Mouse (Mus musculus) gastrocnemius, adult 2 months (tissue): ENCODE measurements around the gene Fth1. TPM values are rescaled to one million over a fixed set of nuclear protein-coding genes. Genes with fewer than 3 reads are reported as not detected.
"Not testable (repeated sequence)": the region's sequence is repeated elsewhere in the genome, so short reads cannot be mapped to it uniquely, and the experiment has no call there.

Experiments used
- DNase-seq: peaks from one replicate; pipeline ENCODE4 v3.0.0; 2022
- H3K27ac ChIP-seq: fragments of 200-600 bp; 2 replicates; pipeline ENCODE4 v1.8.1; 2022; ENCODE audit warnings: mild to moderate bottlenecking
- H3K4me3 ChIP-seq: fragments of 200-600 bp; 2 replicates; pipeline ENCODE4 v1.8.1; 2022; ENCODE audit warnings: mild to moderate bottlenecking, moderate library complexity
- CTCF ChIP-seq: fragments of 200-600 bp; IDR thresholded peaks from 2 replicates; pipeline ENCODE4 v1.8.1; 2022; ENCODE audit warnings: antibody characterized with exemption, mild to moderate bottlenecking, moderate library complexity
- intact Hi-C: fragments of 180-260 bp; cut with DNase I; formaldehyde crosslinking; loops from one replicate; pipeline ENCODE4 v1.15.1; 2025
- total RNA-seq, 2 experiments: library from RNA; stranded (reverse); gene quantifications; 2 replicates each; pipeline ENCODE4 v1.2.3; 2021

The Fth1 gene
- total RNA-seq, 2 experiments from 2014 or later = 2,168 to 2,432 TPM

- intact Hi-C loops = no loop called here
- DNase-seq = no peak
- no peak overlapping the region for H3K27ac ChIP-seq
- H3K4me3 ChIP-seq = no peak overlapping the region
- TF ChIP-seq CTCF = no peak
Measured at GRCm38 (mm10) chr19:9968081-9968787, 12.2 kb upstream of the Fth1 start.

- H3K4me3 ChIP-seq, DNase-seq, H3K27ac ChIP-seq: not testable (repeated sequence)
- intact Hi-C loops = loop anchor here (2.0 kb wide), 1 partner anchor 16 kb away; no protein-coding TSS in a partner anchor
Measured at GRCm38 (mm10) chr19:9974853-9975252, 5.5 kb upstream of the Fth1 start.

GRCm38 (mm10) chr19:9977085-9977484 is 3.3 kb upstream of the Fth1 start:
- TF ChIP-seq CTCF = no peak
- intact Hi-C loops = no loop called here
- no peak overlapping the region for H3K27ac ChIP-seq

GRCm38 (mm10) chr19:9978431-9978951 is 1.9 kb upstream of the Fth1 start:
- Histone ChIP-seq H3K27ac (peak overlapping the region; percentile 89), H3K4me3 (no peak overlapping the region)
- intact Hi-C loops = no loop called here
- TF ChIP-seq CTCF = no peak
- DNase-seq = peak; percentile 88

More at GRCm38 (mm10) chr19:9977085-9977484, 3.3 kb upstream of the Fth1 start:
- no peak for DNase-seq
- H3K4me3 ChIP-seq = no peak overlapping the region

GRCm38 (mm10) chr19:9979156-9979555 is 1.2 kb upstream of the Fth1 start:
- no peak for TF ChIP-seq CTCF
- Histone ChIP-seq H3K4me3 (no peak overlapping the region), H3K27ac (peak overlapping the region; percentile 89)
- intact Hi-C loops = no loop called here
- no peak for DNase-seq

GRCm38 (mm10) chr19:9981621-9982020 is 1.2 kb downstream of the Fth1 start:
- intact Hi-C loops = loop anchor here (5.0 kb wide), 1 partner anchor 34 kb away; no protein-coding TSS in a partner anchor
- Histone ChIP-seq H3K27ac (peak overlapping the region; percentile 99), H3K4me3 (peak overlapping the region; percentile 100)
- peak; percentile 28 for DNase-seq
- no peak for TF ChIP-seq CTCF

GRCm38 (mm10) chr19:9982151-9982851 is 1.9 kb downstream of the Fth1 start:
- intact Hi-C loops = loop anchor here (5.0 kb wide), 1 partner anchor 35 kb away; no protein-coding TSS in a partner anchor
- DNase-seq = peak; percentile 98

GRCm38 (mm10) chr19:9982852-9983542 is 2.6 kb downstream of the Fth1 start:
- peak; percentile 84 for DNase-seq
- peak overlapping the region; percentile 99 for H3K27ac ChIP-seq
- TF ChIP-seq CTCF = no peak
- intact Hi-C loops = loop anchor here (5.0 kb wide), 1 partner anchor 36 kb away; no protein-coding TSS in a partner anchor
- H3K4me3 ChIP-seq = peak overlapping the region; percentile 100

More at GRCm38 (mm10) chr19:9982151-9982851, 1.9 kb downstream of the Fth1 start:
- Histone ChIP-seq H3K4me3 (peak overlapping the region; percentile 100), H3K27ac (peak overlapping the region; percentile 99)
- TF ChIP-seq CTCF = no peak

GRCm38 (mm10) chr19:9984111-9985055 is 4.0 kb downstream of the Fth1 start:
- DNase-seq = peak; percentile 22
- peak overlapping the region; percentile 99 for H3K27ac ChIP-seq
- TF ChIP-seq CTCF = no peak
- intact Hi-C loops = loop anchor here (5.0 kb wide), 1 partner anchor 37 kb away; no protein-coding TSS in a partner anchor
- peak overlapping the region; percentile 100 for H3K4me3 ChIP-seq

- peak overlapping the region; percentile 100 for H3K4me3 ChIP-seq
Measured at GRCm38 (mm10) chr19:9985190-9985899, 4.9 kb downstream of the Fth1 start.

More at GRCm38 (mm10) chr19:9985190-9985899, 4.9 kb downstream of the Fth1 start:
- no peak for TF ChIP-seq CTCF
- DNase-seq = no peak
- no peak overlapping the region for H3K27ac ChIP-seq
- intact Hi-C loops = no loop called here
